Mouse (Mus musculus): ENCODE results near the gene 9930111J21Rik1. TPM values are rescaled to one million over a fixed set of nuclear protein-coding genes. Genes with fewer than 3 reads are reported as not detected.
"Not testable (repeated sequence)": the region's sequence is repeated elsewhere in the genome, so short reads cannot be mapped to it uniquely, and the experiment has no call there.

The 9930111J21Rik1 gene
- polyA plus RNA-seq (2016; fragmentation: Nextera tagmentation; extraction: Ambion mirVana) = 0.04 and 0.10 TPM in 2 replicates

DNA sequence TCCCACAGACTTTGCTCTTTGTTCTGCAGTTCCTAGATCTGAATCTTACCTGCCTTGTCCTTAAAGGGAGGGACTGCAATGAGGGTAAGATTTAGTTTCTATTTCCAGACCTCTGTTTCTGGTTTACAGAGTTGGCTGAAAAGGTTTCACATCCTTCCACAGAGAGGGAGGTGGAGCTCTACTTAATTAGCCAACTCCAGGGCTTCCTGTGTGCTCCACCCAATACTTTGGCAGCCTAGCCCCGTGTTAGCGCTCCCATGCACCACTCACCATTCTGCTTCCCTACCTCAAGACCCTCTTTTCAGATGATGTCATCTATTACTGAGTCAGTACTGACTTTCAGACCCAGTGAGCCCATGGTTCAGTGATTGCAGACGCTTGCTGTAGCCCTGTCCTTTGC is at the start of gene 9930111J21Rik1:
Gene 9930111J21Rik1, minus strand, starts transcription at position 148 of the 400 bp plus-strand sequence.
- H3K4me1 ChIP-seq (replicated peaks); H3K4me3 ChIP-seq; DNase-seq (ENCODE audit: low spot score); H3K9me3 ChIP-seq; H3K27me3 ChIP-seq (ENCODE audit: insufficient read depth, poor library complexity, severe bottlenecking); H3K27ac ChIP-seq; H3K36me3 ChIP-seq: not testable (repeated sequence)
- no CpG with 5 or more reads among the region's 3 CpGs for WGBS

- H3K27ac ChIP-seq; H3K9me3 ChIP-seq; H3K36me3 ChIP-seq; H3K27me3 ChIP-seq (ENCODE audit: insufficient read depth, poor library complexity, severe bottlenecking); H3K4me1 ChIP-seq (replicated peaks); H3K4me3 ChIP-seq; DNase-seq (ENCODE audit: low spot score): not testable (repeated sequence)
These were observed 32.9 kb upstream of the 9930111J21Rik1 start for GRCm38 (mm10) chr11:49012074-49012473.

DNA sequence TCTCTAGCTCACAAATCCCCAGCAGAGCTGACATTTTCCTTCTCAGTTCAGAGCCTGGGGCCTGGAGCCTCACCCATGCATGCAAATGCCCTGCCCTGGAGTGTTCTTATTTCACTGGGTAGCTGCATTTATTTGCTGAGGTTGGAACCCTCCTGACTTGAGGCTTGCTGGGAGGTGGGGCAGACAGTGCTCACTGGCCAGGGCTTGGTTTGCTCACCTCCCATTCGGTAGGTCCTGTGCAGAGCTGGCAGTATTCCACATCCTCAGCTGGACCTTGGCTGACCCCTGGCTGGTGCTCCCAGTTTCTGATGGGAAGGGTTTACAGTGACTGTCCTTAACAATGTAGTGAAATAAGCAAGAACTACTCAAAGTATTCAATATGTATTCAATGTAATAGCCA is 27.6 kb upstream of the 9930111J21Rik1 start:
- H3K4me3 ChIP-seq; DNase-seq (ENCODE audit: low spot score); H3K27ac ChIP-seq; H3K27me3 ChIP-seq (ENCODE audit: insufficient read depth, poor library complexity, severe bottlenecking); H3K4me1 ChIP-seq (replicated peaks); H3K36me3 ChIP-seq; H3K9me3 ChIP-seq: not testable (repeated sequence)
- WGBS = 60% methylated on average over 1 of the region's 1 CpGs

DNA sequence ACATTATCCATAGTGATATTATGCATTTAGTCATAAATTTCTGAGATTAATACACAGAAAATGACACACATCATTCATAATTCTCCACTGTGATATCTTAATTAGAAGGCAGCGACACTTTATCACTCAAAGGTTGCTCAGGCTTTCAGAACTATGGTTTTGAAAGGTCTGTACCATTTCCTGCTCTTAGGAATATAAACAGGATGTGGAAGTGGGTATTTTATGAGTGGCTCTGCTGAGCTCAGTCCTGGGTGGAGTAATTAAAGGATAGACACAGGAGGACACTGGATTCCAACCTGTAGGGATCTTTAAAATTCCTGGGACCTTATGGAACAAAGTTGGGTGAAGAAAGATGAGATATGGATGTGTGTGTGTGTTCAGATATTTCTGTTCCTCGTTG is 27.1 kb upstream of the 9930111J21Rik1 start:
- H3K27me3 ChIP-seq (ENCODE audit: insufficient read depth, poor library complexity, severe bottlenecking); H3K4me3 ChIP-seq; H3K9me3 ChIP-seq; H3K4me1 ChIP-seq (replicated peaks); DNase-seq (ENCODE audit: low spot score); H3K36me3 ChIP-seq; H3K27ac ChIP-seq: not testable (repeated sequence)
- 73% methylated on average over 2 of the region's 2 CpGs for WGBS

DNA sequence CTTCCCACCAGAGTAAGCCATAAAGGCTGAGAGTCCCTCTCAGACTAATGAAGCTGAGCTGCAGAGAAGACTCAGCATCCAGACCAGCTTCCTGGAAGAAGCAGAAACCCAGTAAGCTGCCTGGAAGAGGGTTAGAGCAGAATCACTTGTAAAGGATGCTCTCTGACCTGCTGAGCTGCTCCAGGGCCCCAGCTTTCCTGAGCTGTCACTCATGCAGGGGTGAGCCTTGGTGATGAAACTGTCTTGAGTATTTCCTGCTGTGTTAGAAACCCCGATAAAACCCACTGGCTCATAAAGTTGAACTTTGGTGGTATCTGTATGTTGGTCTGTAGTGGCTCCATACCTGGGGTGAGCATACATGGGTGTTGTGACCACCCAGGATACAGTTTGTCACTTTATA is 21.2 kb upstream of the 9930111J21Rik1 start:
- H3K4me3 ChIP-seq; H3K27me3 ChIP-seq (ENCODE audit: insufficient read depth, poor library complexity, severe bottlenecking); DNase-seq (ENCODE audit: low spot score); H3K36me3 ChIP-seq; H3K27ac ChIP-seq; H3K9me3 ChIP-seq; H3K4me1 ChIP-seq (replicated peaks): not testable (repeated sequence)
- 90% methylated on average over 1 of the region's 1 CpGs for WGBS

DNA sequence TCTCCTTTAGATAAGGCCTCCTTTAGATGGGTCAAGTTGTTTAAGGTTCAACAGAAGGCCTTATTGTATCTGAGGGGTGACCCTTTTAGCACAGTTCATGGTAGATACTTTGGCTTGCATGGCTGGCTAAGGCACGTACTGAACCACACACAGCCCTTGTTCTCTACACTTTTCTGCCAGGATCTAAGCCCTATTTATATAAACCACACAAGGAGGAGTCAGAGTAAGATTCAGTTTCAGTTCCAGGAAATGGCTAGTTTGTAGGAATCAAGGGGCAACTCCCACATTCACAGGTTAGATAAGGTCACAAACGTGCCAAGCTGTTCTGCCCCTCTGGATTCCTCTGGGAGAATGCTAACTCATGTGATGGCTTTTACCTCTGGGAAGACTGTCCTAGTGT is 14.8 kb upstream of the 9930111J21Rik1 start, which contains the start of gene Tgtp1:
Gene Tgtp1, minus strand, starts transcription at position 155 of the 400 bp plus-strand sequence.
- not testable (repeated sequence) for H3K27ac ChIP-seq; H3K36me3 ChIP-seq; H3K4me1 ChIP-seq (replicated peaks); H3K9me3 ChIP-seq; H3K4me3 ChIP-seq; DNase-seq (ENCODE audit: low spot score); H3K27me3 ChIP-seq (ENCODE audit: insufficient read depth, poor library complexity, severe bottlenecking)
- 69% methylated on average over 2 of the region's 2 CpGs for WGBS

- 70% methylated on average over 10 of the region's 10 CpGs for WGBS
- not testable (repeated sequence) for H3K27me3 ChIP-seq (ENCODE audit: insufficient read depth, poor library complexity, severe bottlenecking); H3K4me1 ChIP-seq (replicated peaks); H3K36me3 ChIP-seq; H3K9me3 ChIP-seq; DNase-seq (ENCODE audit: low spot score); H3K4me3 ChIP-seq; H3K27ac ChIP-seq
These were observed 14.1 kb upstream of the 9930111J21Rik1 start for GRCm38 (mm10) chr11:48993296-48993695.

DNA sequence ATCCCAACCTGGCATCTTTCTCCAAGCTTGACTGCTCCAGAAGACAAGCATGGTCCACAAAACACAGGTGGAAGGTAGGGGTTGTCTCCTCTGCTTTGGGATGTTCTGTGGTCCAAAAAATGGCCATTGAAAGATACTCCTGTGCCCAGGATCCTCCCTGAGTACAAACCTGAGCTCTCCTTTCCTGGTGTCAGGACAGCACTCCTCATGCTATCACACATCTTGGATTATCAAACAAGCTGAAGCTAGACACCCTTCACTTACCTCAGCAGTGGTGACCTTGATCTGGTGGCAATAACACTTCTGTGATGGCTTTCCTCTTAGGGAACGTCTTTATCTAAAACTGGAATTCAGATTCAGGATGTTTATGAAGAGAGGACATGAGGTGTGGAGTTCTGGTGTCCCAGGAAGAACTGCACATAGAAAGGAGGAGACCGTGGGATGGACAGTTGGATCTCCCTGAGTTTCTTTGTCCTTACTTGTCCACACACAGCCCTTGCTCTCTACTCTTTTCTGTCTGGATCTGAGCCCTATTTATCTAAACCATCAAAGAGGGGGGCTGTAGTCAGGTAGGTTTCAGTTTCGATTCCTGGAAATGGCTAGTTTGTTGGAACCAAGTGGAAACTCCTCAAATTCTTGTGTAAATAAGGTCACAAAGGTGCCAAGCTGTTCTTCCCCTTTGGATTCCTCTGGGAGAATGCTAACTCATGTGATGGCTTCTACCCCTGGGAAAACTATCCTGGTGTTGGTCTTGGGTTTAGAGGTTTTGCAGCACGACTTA is 12.7 kb upstream of the 9930111J21Rik1 start, which contains the start of gene Gm12185:
Gene Gm12185, minus strand, starts transcription at position 487 of the 781 bp plus-strand sequence.
- not testable (repeated sequence) for H3K36me3 ChIP-seq; H3K27ac ChIP-seq; H3K4me3 ChIP-seq; H3K27me3 ChIP-seq (ENCODE audit: insufficient read depth, poor library complexity, severe bottlenecking); H3K9me3 ChIP-seq; H3K4me1 ChIP-seq (replicated peaks); DNase-seq (ENCODE audit: low spot score)
- WGBS = 75% methylated on average over 4 of the region's 4 CpGs

- not testable (repeated sequence) for H3K36me3 ChIP-seq; H3K27ac ChIP-seq; H3K4me3 ChIP-seq; DNase-seq (ENCODE audit: low spot score); H3K9me3 ChIP-seq; H3K27me3 ChIP-seq (ENCODE audit: insufficient read depth, poor library complexity, severe bottlenecking); H3K4me1 ChIP-seq (replicated peaks)
- WGBS = 79% methylated on average over 2 of the region's 2 CpGs
These were observed 10.8 kb upstream of the 9930111J21Rik1 start for GRCm38 (mm10) chr11:48989981-48990380.

DNA sequence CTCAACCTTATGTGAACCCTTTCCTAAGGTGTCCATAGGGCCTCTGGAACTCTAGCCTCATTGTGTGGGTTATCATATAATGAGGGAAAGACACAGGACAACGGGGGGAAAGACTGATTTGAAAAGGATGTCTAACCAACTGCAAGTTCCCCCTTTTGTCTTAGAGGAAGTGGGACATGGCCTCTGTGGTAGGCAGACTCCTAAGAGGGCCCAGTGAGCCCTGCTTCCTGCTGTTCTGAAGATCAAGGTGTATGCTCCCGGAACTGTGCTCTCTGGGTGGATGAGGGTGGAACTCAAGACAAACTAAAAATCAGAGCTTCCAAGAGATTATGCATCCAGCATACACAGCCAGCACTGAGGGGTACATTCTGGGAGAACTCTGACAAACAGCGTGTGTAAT is 9.0 kb upstream of the 9930111J21Rik1 start:
- H3K27ac ChIP-seq; H3K4me3 ChIP-seq; H3K4me1 ChIP-seq (replicated peaks); H3K36me3 ChIP-seq; H3K9me3 ChIP-seq; H3K27me3 ChIP-seq (ENCODE audit: insufficient read depth, poor library complexity, severe bottlenecking); DNase-seq (ENCODE audit: low spot score): not testable (repeated sequence)
- WGBS = 82% methylated on average over 2 of the region's 3 CpGs

- H3K36me3 ChIP-seq; H3K27ac ChIP-seq; H3K4me1 ChIP-seq (replicated peaks); H3K9me3 ChIP-seq; H3K4me3 ChIP-seq; H3K27me3 ChIP-seq (ENCODE audit: insufficient read depth, poor library complexity, severe bottlenecking); DNase-seq (ENCODE audit: low spot score): not testable (repeated sequence)
- WGBS = no CpG with 5 or more reads among the region's 3 CpGs
These were observed 3.6 kb upstream of the 9930111J21Rik1 start for GRCm38 (mm10) chr11:48982848-48983247.

GRCm38 (mm10) chr11:48980052-48980451 is 854 bp upstream of the 9930111J21Rik1 start:
- no CpG with 5 or more reads among the region's 5 CpGs for WGBS
- H3K9me3 ChIP-seq; H3K27me3 ChIP-seq (ENCODE audit: insufficient read depth, poor library complexity, severe bottlenecking); H3K4me3 ChIP-seq; H3K4me1 ChIP-seq (replicated peaks); DNase-seq (ENCODE audit: low spot score); H3K27ac ChIP-seq; H3K36me3 ChIP-seq: not testable (repeated sequence)

- no CpG with 5 or more reads among the region's 1 CpGs for WGBS
- not testable (repeated sequence) for DNase-seq (ENCODE audit: low spot score)
These were observed 808 bp downstream of the 9930111J21Rik1 start, which contains the start of gene Olfr56 for GRCm38 (mm10) chr11:48978240-48978939. Olfr56 (plus strand) TSS chr11:48978889.

More at GRCm38 (mm10) chr11:48978240-48978939, 808 bp downstream of the 9930111J21Rik1 start, which contains the start of gene Olfr56:
- not testable (repeated sequence) for H3K27ac ChIP-seq; H3K36me3 ChIP-seq; H3K27me3 ChIP-seq (ENCODE audit: insufficient read depth, poor library complexity, severe bottlenecking); H3K4me3 ChIP-seq; H3K9me3 ChIP-seq; H3K4me1 ChIP-seq (replicated peaks)
